Mouse (Mus musculus) cerebellum, adult 18-20 months (tissue): ENCODE measurements around the gene Zfp652.

ENCODE experiments used
- DNase-seq, 2 experiments: peaks; one replicate each; pipeline ENCODE4 v3.0.0; 2021

Gene Zfp652

DNA sequence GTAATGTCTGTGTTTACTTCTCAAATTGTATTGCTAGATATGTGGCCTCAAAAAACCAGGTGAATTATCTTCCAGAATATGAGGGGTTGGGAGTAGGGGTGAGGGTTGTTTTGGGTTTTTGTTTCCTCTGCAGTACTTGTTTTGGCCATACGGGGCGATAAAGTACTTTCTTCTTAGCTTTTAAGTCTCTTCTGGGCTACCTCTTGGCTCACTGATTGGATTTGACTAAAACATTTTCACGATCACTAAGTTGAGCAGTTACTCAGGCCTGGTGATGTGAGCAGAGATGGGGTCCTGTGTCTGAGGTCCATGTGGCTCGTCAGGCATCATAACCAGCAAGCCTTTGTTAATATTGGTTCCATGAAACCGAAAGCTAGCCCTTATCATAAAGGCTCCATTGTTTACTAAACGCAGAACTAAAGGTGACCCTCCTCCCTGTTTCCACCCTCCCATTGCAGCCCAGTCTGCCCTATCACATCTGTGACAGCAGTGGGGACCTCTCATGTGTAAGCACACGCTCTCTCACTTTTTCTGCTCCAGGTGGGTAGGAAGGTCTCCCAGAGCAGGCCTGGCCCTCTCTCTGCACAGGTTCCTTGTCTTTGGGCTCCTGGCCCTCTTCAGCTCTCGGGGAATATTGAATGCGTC lies 58.4 kb downstream of the Zfp652 start:
- no peak for DNase-seq

DNA sequence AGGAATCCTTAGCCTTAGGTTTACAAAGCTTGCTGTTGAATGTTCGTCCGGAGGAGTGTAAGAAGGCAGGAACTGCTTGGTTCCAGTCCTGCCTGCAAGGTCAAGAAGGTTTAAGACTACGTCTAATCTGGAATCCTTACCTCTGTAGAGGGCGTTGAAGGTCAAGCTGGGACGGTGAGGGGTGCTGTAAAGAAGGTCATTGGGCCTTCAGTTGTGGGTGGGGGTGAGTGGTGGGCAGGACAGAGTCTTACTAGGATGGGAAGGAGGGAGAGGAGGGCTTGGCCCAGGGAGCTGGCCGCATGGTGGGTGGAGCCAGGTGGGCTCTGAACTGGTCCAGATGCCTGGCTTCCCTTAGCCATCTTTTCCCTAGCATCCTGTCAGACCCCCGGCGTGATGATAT lies 59.2 kb downstream of the Zfp652 start:
- no peak for DNase-seq

DNA sequence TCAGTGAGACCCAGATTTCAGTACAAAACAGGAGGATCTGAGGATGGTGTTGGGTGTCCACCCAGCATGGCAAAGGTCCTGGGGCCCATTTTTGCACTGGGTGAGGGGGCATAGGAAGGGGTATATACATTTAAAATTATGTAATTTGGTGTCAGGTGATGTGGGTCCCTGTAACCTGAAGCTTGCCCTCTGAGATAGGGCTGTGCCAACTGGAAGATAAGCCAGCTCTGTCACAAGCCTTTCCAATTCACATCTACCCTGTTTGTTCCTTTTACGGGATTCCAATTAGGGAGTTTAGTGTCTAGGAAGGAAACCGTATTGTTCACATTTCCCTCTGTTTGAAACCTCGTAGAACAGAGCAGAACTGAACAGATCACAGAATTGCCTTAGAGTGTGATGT lies 60.8 kb downstream of the Zfp652 start:
- no peak for DNase-seq

DNA sequence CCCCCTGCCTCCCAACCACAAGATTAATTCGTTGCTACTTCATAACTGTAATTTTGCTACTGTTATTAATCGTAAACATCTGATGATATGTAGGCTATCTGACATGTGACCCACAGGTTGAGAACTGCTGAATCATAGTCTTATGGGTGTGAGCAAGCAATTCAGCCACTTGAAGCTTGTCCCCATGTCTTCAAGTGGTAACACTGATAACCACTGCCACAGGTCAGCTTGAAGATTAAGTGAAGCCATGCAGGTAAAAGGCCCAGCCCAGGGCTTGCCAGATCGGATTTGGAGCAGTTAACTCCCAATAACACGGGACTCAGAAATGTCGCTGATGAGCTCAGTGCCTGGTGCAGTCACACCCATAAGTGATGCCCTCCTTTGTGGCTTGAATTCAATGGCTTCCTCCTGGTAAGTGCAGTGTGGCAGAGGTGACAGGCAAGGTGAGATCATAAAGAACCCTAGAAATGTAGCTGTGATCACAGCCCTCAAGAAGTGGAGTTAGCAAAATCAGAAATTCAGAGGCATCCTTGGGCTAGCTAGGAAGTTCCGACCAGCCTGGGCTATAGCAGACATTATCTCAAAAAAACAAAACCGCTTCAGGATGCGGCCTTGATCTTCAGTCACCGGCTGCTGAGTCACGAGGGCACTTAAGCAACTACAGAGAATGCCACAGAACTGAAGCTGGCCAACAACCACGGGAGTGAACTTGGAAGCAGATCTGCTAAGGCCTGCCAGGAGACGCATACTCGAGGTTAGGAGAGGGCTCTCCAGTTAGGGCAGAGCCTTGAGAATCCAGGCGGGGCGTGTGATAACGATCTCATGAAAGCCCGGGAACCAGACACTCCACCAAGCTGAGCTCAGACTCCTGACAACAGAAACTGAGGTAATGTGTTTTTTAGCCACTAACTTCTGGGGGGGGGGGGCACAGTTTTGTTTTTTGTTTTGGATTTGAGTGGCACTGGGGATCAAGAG lies 65.1 kb downstream of the Zfp652 start:
- no peak for DNase-seq

DNA sequence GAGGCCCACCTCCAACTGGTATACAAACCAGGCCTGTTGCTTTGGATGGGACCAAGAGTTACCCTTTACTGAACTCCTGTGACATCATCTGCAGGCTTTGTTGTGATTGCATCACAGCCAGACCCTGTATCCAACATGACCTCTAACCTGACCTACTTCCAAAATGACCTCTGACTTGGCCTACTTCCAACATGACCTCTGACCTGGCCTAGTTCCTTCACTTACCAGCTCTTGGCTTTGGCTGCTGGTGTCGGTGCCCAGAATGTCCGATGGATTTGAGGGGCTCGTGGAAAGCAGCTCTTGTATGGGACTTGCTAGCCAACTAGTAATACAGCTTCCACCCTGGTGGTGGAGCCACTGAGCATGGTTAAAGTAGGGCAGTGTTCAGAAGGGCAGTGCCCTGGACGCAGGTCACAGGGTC lies 66.4 kb downstream of the Zfp652 start:
- no peak for DNase-seq

DNA sequence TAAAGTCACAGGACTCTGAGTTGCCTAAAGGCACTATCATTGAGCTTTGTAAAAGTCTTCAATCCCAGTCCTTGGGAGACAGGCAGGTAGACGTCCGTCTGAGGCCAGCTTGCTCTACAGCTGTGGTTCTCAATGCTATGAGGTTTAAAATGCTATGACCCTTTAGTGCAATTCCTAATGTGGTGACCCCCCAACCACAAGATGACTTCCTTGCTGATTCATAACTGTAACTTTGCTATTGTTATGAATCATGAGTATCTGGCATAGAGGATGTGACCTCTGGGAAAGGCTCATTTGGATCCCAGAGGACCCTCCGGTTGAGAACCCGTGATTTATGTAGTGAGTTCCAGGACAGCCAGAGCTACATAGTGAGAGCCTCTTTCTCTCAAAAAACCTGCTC lies 66.9 kb downstream of the Zfp652 start:
- no peak for DNase-seq

DNA sequence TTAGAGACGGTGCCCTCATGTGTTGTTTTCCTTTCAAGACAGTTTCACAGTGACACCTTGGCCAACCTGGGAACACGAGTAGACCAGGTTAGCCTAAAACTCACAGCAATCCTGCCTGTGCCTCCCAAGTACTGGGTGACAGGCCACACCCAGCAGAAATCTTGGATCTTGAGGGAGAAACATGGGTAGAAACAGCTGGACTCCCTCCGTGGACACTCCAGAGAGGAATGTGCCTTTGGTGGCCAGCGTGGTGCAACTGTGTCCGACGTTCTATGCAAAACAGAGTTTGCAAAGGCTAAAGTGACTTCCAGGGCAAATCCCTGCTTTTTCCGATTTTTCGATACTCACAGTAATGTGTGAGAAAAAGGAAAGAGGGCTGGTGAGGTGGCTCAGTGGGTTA lies 68.0 kb downstream of the Zfp652 start:
- DNase-seq: no peak

DNA sequence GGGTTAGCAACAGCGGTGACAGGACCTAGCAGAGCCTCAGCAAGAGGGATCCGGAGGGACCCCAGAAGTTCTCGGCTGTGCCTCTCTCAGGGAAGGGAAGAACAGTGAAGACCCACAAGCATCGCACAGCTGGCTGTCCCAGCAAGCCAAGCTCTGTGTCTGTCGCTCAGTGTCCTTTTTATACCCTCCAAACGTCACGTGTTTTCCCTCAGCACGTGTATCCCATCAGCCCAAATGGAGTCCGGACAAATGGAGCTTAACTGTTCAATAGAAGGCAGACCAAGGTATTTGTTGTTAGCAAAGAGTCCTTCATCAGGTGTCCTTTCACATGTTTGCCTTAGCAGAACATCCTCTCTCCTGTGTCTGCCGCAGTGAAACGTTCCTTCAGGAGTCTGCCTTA lies 69.1 kb downstream of the Zfp652 start:
- no peak for DNase-seq

DNA sequence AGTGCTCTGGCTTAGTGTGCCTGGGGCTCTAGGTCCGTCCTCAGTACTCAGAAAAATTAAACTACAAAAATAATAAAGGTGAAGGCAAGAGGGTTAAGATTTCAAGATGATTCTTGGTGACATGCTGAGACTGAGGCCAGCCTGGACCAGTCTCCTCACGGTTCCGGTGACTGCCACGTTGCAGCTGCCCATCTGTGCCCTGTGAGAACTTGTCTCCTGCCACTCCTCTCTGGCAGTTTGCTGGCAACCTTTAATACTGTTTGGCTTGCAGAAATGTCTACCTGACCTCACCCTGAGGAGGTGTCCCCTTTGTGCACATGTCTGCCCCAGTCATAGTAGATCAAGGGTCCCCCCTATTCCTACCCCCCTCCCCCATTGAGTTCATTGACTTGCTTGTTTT lies 71.0 kb downstream of the Zfp652 start:
- DNase-seq: no peak

DNA sequence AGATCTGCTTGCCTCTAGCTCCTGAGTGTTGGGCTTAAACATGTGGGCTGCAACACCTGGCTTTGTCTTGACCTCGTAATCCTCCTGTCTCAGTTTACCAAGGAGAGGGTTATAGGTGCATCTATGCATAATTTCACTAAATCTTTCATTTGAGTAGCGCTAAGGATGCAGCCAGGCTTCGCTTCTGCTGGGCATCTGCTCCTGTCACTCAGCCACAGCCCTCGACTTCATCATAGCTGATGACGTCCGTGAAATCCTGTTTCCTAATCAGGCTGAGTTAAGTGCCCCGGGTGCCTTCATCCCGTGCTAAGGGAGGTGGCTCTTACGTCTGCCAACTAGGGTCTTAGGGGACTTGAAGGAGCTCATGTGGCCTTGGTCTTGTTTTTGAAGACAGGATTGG lies 71.5 kb downstream of the Zfp652 start:
- DNase-seq: no peak

DNA sequence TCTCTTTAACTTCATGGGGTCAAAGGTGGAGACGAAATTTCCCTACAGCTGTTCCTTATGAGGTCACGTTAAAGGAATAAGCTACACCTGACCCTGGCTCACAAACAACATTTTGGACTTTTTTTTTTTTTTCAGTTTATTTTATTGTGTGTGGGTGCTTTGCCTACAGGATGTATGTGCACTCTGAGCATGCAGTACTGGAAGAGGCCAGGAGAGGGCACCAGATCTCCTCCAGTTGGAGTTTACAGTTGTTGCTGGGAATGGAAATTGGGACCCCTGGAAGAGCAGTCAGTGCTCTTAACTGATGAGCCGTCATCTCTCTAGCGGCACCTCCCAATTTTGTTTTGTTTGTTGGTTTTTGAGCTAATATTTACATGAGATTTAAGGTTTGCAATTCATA lies 73.2 kb downstream of the Zfp652 start:
- DNase-seq: no peak

DNA sequence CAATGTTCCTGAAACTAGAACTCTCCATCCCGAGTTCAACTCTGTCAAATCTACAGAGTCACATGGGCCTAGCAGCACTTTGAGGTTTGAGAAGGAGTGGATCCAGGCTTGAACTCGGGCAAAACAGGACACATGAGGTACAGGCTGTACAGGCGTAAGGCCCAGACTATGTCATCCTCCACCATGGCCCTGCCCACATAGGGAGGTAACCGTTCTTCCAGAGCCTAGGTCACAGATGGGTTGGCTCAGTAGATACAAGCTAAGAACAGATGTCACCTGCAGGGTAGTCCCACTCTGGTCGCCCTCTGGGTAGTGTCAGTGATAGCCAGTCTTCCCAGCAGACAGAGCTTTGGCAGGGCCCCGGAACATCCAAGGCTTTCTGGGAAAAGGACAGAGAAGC lies 74.0 kb downstream of the Zfp652 start:
- DNase-seq: no peak

DNA sequence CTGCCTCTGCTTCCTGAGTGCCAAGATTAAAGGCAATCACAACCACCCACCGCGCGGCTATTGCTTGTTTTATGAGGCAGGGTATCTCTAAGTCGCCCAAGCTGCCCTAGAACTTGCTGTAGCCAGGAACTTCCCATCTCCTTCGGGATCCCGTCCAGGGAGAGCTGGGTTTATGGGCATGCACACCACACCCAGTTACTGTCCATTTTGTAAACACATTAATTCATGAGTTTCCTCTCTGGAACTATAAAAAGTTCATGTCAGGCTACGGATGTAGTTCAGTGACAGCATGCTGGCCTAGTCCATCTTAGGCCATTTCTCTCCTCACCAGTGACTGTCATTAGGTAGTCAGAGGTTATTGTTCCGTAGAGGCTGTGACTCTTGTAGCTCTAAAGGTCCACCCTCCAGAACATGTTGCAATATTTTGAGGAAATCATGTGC lies 77.0 kb downstream of the Zfp652 start:
- no peak for DNase-seq

DNA sequence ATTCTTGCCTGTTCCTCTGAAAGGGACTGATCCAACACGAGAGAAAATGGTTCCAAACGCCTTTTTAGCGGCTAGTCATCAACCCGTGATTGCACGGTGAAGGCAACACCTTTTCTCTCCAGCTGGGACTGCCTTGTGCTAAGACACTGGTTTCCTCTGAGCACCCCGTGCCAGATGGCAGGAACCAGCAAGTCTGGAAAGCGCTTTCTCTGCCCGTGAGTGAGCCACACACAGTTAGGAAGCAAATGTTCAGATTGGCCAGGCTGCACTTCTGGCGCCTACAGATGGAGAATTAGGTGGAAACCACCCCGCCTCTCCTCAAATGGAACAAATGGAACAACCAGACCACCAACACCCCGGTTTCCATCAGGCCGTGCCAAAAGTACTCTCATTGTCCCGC lies 79.3 kb downstream of the Zfp652 start:
- peak; percentile 45 to 46 for DNase-seq

DNA sequence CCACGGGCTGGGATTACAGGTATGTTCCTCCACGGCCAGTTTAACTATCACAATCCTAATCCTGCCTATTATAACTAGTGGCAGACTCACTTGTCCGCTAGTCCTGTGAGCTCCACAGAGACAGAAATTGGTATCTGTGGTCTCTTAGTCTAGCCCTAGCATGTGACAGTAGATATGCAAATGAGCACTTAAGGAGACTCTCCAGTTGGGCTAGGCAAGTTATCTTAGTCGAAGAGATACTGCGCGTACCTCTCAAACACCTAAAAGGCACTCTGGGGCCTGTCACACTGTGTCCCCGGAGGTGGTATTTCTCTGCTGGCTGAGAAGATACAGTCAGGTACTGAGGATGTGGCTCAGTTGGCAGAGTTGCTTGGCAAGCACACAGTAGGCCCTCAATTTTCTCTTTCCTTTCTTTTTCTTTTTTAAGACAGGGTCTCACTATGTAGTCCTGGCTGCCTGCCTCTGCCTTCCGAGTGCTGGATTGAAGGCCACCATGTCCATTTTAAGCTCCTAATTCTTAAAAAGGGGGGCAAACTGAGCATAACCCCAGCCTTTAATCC lies 80.6 kb downstream of the Zfp652 start:
- DNase-seq: no peak

DNA sequence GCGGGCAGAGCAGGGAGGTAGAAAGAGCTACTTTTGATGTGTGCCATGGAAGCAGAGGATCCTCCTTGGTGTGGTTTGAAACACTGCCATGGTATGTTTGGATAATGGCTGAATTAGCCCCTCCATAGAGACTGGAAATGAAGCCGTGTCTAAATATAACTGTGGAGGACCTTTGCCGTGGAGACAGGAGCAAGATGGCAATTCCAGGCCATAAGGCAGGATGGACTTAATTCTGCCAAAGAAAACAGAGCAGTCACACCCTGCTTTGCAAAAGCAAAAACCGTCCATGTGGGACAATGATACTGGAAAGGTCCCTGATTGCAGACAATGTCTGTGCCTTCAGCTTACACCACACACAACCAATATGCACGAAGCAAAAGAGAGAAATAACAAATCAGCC lies 81.7 kb downstream of the Zfp652 start:
- DNase-seq: no peak

DNA sequence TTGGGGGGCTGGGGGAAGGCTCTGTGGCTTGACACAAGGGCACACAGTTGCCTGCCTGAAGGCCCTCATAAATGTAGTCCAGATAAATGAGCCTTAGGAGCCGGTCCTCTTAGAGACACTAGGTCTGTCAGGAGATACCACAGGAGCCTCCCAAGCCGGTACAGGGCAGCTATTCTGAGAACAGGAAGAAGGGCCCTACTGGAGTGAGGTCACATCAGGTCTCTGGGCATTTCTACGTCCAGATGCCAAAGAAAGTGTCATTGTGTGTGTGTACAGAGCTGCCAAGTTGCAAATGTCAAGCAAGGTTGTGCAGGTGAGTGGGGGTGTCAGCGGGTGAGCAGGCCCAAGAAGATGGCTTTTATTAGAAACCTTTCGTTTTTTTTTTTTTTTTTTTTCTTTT lies 83.1 kb downstream of the Zfp652 start:
- no peak for DNase-seq

DNA sequence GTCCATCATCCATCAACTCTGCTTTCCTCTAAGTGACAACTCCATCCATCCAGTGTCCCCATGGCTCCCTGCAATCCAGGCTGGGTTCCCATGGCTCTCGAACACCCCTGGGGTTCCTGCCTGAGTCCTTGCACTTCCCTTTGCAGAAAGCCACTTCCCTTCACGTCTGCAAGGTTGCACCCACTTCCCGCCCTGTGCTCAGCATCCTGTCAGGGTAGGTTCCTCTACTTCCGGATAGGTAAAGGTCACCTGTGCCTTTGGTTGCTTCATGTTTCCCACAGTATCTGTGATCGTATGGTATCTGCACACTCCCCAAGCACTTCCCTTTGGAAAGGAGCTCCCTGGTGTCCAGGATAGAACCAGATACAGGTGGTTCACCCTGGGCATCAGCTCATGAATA lies 92.5 kb downstream of the Zfp652 start:
- no peak for DNase-seq

DNA sequence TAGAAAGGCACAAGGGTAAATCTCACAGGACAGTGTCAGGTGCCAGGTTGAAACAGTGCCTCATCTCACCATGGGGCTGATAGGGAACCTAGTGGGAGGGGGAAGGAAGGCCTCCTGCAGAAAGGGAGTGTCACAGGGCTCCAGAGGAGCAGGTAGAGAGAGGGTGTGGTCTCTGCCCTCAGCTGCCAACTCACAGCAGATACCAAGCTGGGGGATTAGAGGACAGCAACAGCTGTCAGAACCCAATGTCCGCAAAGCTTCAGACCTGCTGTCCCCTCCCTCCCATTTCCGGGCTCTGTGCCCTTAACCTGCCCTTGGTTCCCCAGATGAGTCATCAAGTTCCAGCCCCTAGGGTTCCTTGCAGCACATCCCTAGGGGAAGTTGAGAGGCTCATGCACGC lies 93.1 kb downstream of the Zfp652 start:
- no peak for DNase-seq

DNA sequence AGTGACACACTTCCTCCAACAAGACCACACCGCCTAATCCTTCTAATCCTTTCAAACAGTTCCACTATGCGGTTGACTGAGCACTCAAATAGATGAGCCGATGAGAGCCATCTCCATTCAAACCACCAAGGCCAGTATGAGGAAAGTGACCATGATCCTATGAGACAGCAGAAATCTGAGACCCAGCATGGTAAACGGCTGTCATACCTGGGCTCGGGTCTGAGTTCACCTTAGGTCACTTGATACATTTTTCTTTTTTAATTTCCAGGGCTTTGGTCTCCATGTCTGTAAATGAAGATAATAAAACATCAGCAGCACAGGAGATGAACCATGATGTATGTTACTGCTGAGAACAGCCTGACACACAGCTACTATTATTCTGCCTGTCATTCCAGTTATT lies 95.4 kb downstream of the Zfp652 start:
- no peak for DNase-seq

DNA sequence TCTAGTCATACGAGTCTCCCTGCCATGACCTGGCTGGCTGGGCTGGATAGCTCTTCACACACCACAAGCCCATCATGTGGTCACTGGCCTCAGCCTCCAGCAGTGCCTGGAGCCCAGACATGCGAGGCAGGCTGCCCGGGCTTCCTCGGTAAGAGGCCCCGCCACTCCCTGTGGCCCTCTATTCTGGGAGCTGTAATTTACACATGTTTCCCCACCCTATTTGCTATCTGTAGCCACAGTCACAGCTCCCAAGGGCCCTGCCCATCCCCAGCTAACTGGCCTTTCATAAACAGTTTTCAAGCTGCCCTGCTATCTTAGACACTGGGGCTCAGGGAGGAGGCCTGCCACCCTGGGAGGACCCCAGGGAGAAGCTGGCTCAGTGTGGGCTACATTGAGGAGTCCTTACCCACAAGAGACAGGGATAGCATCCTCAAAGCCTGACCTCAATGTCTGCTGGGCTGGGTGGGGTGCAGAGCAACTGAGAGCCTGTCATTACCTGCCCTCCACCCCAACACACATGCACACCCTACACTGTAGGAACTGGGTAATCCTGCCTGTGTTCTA lies 96.1 kb downstream of the Zfp652 start:
- no peak for DNase-seq

DNA sequence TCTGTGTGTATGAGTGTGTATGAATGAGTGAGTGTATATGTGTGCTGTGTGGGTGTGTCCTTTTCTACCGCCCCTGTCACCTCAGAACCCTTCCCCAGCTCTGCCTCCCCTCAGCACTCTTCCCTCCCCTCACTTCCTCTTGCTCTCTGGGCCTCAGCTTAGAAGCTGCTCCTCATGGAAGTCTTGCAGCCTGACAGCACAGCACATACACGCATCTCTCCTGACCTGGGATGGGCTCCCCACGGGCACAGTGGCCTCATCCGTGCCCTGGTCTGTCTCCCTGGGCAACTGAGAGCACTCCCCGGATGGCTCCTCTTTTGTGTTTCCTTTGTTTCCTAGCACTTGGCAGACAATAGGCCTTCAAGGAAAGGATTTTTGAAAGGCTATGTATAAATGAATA lies 97.1 kb downstream of the Zfp652 start:
- DNase-seq: no peak

DNA sequence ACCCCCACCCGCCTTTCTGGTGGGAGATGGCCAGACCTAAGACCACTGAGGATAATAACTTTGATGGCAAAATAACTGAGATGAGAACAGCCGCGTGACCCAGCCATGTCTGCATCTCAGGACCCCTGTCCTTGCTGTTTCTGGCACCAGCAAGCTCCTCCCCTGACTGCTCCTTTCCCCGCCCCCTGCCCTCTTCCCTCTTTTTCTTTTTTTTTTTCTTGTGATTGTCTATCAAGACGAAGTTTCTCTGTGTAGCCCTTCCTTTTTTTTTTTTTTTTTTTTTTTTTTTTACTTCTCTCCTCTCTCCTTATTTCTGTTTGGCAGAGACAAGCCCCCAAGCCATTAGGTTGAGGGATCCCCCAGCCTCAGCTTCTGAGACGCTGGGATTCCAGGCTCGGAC lies 98.4 kb downstream of the Zfp652 start:
- no peak for DNase-seq

DNA sequence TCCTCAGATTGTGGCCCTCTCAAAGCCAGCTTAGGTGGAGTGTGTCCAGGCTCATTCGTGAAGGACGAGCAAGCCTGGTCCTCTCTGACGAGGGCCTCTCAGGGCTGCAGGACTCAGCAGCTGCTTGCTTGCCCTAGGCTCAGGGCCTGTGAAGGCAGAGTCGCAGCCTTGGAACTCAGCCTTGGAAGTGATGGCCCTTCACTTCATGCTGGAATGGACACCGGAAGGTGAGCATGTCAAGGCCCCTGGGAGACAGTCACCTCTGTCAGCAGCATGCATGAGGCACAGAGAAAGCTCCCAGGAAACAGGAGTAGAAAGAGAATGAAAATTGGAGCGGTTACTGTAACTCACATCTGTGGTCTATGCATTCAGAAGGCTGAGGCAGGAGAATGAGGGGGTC lies 99.3 kb downstream of the Zfp652 start:
- DNase-seq: no peak
